Mouse (Mus musculus) bone marrow macrophage, adult 2 months (primary cell): ENCODE results near the gene Dnajc8.

Experiments used
- CTCF ChIP-seq: IDR thresholded peaks from 2 replicates; pipeline ENCODE4 v1.5.1; 2012; ENCODE audit warnings: low read depth, mild to moderate bottlenecking, low read length, moderate library complexity
- POLR2A ChIP-seq: IDR thresholded peaks from 2 replicates; pipeline ENCODE4 v1.6.1; 2012; ENCODE audit warnings: mild to moderate bottlenecking, low read depth, low read length, borderline replicate concordance

DNA sequence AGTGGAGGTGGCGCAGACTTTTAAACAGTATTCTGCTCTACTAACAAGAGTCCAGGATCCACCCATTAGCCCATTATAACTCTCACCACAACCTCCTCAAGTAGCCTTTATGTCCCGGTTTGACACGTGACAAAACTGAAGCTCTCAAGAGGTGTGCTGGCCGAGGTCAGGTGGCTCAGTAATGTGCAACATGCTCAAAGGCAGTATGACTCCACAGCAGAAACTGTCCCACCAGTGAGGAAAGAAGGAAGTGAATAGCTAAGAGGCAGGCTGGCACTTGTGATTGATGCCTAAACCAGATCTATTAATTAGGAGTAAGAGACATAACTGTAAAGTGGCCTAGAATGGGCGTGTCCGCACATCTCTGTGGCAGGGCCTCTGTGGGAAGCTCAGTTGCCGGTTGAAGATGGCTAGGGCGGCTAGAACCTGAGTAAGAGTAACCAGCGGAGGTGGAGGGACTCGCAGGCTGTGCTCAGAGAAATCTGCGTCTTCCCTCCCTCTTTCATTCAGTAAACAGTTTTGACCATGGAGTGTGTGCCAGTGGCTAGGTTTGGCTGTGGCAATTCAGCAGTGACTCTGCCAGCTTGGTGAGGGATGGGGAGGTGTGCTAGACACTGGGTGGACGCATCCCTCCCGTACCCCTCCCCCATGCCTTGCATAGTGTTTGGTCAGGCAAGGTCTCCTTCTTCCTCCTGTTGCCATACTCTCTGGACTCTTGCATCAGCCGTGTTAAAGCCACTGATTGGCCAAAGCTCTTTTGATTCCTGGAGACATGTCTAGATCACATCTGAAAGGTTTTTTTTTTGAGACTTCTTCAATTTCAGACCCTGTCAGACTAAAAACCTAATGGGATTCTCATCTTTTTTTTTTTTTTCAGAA is 21.7 kb upstream of the Dnajc8 start:
- no peak for TF ChIP-seq CTCF
- no peak for TF ChIP-seq POLR2A
